Mouse (Mus musculus) liver, adult 2 months (tissue): ENCODE data around the gene Tmem30c. TPM values are rescaled to one million over a fixed set of nuclear protein-coding genes. Genes with fewer than 3 reads are reported as not detected.

Source experiments
- DNase-seq: peaks from one replicate; pipeline ENCODE4 v3.0.0-alpha.2; 2011; ENCODE audit warnings: low read depth, low spot score; ENCODE audit errors: extremely low read depth
- H3K27ac ChIP-seq: fragments of 200-500 bp; replicated peaks from 2 replicates; pipeline ENCODE4 v1.5.1; 2012; ENCODE audit warnings: low read depth, mild to moderate bottlenecking, control low read depth, inconsistent platforms, low read length; ENCODE audit not compliant: insufficient read depth
- H3K27me3 ChIP-seq: fragments of 200-500 bp; 2 replicates; pipeline ENCODE4 v1.6.1; 2012; ENCODE audit warnings: mild to moderate bottlenecking, moderate library complexity, low read length, inconsistent platforms; ENCODE audit not compliant: control insufficient read depth, insufficient read depth
- H3K36me3 ChIP-seq: fragments of 200-500 bp; 2 replicates; pipeline ENCODE4 v1.6.1; 2012; ENCODE audit warnings: low read length, inconsistent platforms; ENCODE audit not compliant: control insufficient read depth, insufficient read depth
- H3K4me1 ChIP-seq: fragments of 200-500 bp; 2 replicates; pipeline ENCODE4 v1.6.1; 2011; ENCODE audit warnings: low read length; ENCODE audit not compliant: control insufficient read depth, insufficient read depth
- H3K4me3 ChIP-seq: fragments of 200-500 bp; 2 replicates; pipeline ENCODE4 v1.5.1; 2011; ENCODE audit warnings: low read depth, mild to moderate bottlenecking, control low read depth, low read length, moderate library complexity; ENCODE audit not compliant: insufficient read depth
- H3K79me2 ChIP-seq: fragments of 200-500 bp; 2 replicates; pipeline ENCODE4 v1.6.1; 2012; ENCODE audit warnings: inconsistent platforms, mild to moderate bottlenecking, low read length, moderate library complexity; ENCODE audit not compliant: control insufficient read depth, insufficient read depth
- H3K9ac ChIP-seq: fragments of 200-500 bp; 2 replicates; pipeline ENCODE4 v1.6.1; 2012; ENCODE audit warnings: low read depth, mild to moderate bottlenecking, control low read depth, inconsistent platforms, low read length
- CTCF ChIP-seq: fragments of 200-500 bp; IDR thresholded peaks from 2 replicates; pipeline ENCODE4 v1.5.1; 2011; ENCODE audit warnings: low read depth, low read length, control low read depth
- POLR2A ChIP-seq: fragments of 200-500 bp; IDR thresholded peaks from 2 replicates; pipeline ENCODE4 v1.6.1; 2011; ENCODE audit warnings: low read length, control low read depth; ENCODE audit not compliant: insufficient read depth; ENCODE audit errors: extremely low read depth
- WGBS: fragments of 180-500 bp; shearing (Covaris S2); methylation state at CpG from one replicate; pipeline ENCODE4 v1.1.7; 2018; 5-methylcytosine and 5-hydroxymethylcytosine counted together
- polyA plus RNA-seq: library from polyadenylated mRNA; depleted of rRNA; stranded (reverse); fragments of >200 nt; gene quantifications from 2 replicates; pipeline ENCODE4 v1.2.3, GENCODE M21; 2012; rRNA removed
- total RNA-seq: library from RNA; depleted of rRNA; stranded (reverse); fragments of >200 nt; gene quantifications from 2 replicates; pipeline ENCODE4 v1.2.3, GENCODE M21; 2014; rRNA removed

The Tmem30c gene
- total RNA-seq: not detected in 2 replicates
- not detected in 2 replicates for polyA plus RNA-seq

GRCm38 (mm10) chr16:57292765-57293164 is at the start of gene Tmem30c:
Tmem30c (minus strand) TSS chr16:57292865.
- TF ChIP-seq CTCF: no peak
- no peak for TF ChIP-seq POLR2A
- H3K27me3 ChIP-seq: no peaks in the 10 kb centered on the region
- DNase-seq: no peak
- 77% methylated on average over 2 of the region's 2 CpGs for WGBS
- no peaks in the 10 kb centered on the region for H3K79me2 ChIP-seq
- no peaks in the 10 kb centered on the region for H3K36me3 ChIP-seq
- no peaks in the 10 kb centered on the region for H3K4me1 ChIP-seq
- H3K9ac ChIP-seq: no peak within 1 kb of the TSS
- H3K27ac ChIP-seq: no peak within 1 kb of the TSS
- H3K4me3 ChIP-seq: no peak within 1 kb of the TSS

- no peaks in the 10 kb centered on the region for H3K4me1 ChIP-seq
- no peaks in the 10 kb centered on the region for H3K79me2 ChIP-seq
- no peak overlapping the region for H3K4me3 ChIP-seq
- H3K27me3 ChIP-seq: no peaks in the 10 kb centered on the region
- H3K9ac ChIP-seq: no peak overlapping the region
- no peak overlapping the region for H3K27ac ChIP-seq
- TF ChIP-seq CTCF (no peak), POLR2A (no peak)
- WGBS: 72% methylated on average over 5 of the region's 5 CpGs
- no peak for DNase-seq
- no peaks in the 10 kb centered on the region for H3K36me3 ChIP-seq
These were observed 47.9 kb upstream of the Tmem30c start for GRCm38 (mm10) chr16:57340613-57340898.

GRCm38 (mm10) chr16:57339765-57340612 is 47.3 kb upstream of the Tmem30c start:
- Histone ChIP-seq H3K4me3 (no peak overlapping the region), H3K79me2 (no peaks in the 10 kb centered on the region), H3K36me3 (no peaks in the 10 kb centered on the region), H3K4me1 (no peaks in the 10 kb centered on the region), H3K9ac (no peak overlapping the region), H3K27ac (no peak overlapping the region), H3K27me3 (no peaks in the 10 kb centered on the region)
- TF ChIP-seq CTCF: no peak
- TF ChIP-seq POLR2A: no peak
- no peak for DNase-seq
- WGBS: 86% methylated on average over 8 of the region's 8 CpGs

- Histone ChIP-seq H3K4me3 (peak overlapping the region; percentile 7; the same call in 1 of the 2 replicates), H3K27ac (no peak overlapping the region), H3K27me3 (no peaks in the 10 kb centered on the region), H3K4me1 (no peaks in the 10 kb centered on the region), H3K9ac (no peak overlapping the region), H3K36me3 (no peaks in the 10 kb centered on the region), H3K79me2 (no peaks in the 10 kb centered on the region)
- TF ChIP-seq CTCF (no peak), POLR2A (no peak)
- peak; percentile 29 for DNase-seq
- 60% methylated on average over 11 of the region's 11 CpGs for WGBS
These were observed 44.2 kb upstream of the Tmem30c start for GRCm38 (mm10) chr16:57336770-57337423.

GRCm38 (mm10) chr16:57332301-57332700 is 39.6 kb upstream of the Tmem30c start:
- no peaks in the 10 kb centered on the region for H3K79me2 ChIP-seq
- H3K27me3 ChIP-seq: no peaks in the 10 kb centered on the region
- no peak overlapping the region for H3K27ac ChIP-seq
- no peak for DNase-seq
- no peaks in the 10 kb centered on the region for H3K36me3 ChIP-seq
- no peak overlapping the region for H3K9ac ChIP-seq
- 87% methylated on average over 7 of the region's 7 CpGs for WGBS
- TF ChIP-seq CTCF (no peak), POLR2A (no peak)
- no peaks in the 10 kb centered on the region for H3K4me1 ChIP-seq
- no peak overlapping the region for H3K4me3 ChIP-seq

- Histone ChIP-seq H3K27ac (no peak overlapping the region), H3K9ac (no peak overlapping the region), H3K4me1 (no peaks in the 10 kb centered on the region), H3K79me2 (no peaks in the 10 kb centered on the region), H3K36me3 (no peaks in the 10 kb centered on the region), H3K27me3 (no peaks in the 10 kb centered on the region), H3K4me3 (no peak overlapping the region)
- TF ChIP-seq POLR2A (no peak), CTCF (no peak)
- 84% methylated on average over 2 of the region's 2 CpGs for WGBS
- peak; percentile 6 for DNase-seq
These were observed 37.4 kb upstream of the Tmem30c start for GRCm38 (mm10) chr16:57330111-57330510.
